Mouse (Mus musculus) embryonic facial prominence, embryonic 15.5 days (tissue): ENCODE data around the gene Smok3c. TPM values are rescaled to one million over a fixed set of nuclear protein-coding genes. Genes with fewer than 3 reads are reported as not detected.
"Not testable (repeated sequence)": the region's sequence is repeated elsewhere in the genome, so short reads cannot be mapped to it uniquely, and the experiment has no call there.

Experiments used
- ATAC-seq: fragments of 200-750 bp; cut with Nextera tagmentation; 2 replicates; pipeline ENCODE4 v1.8.0; 2017; ENCODE audit warnings: low read depth, moderate TSS enrichment; ENCODE audit not compliant: insufficient number of reproducible peaks, low FRiP score, low TSS enrichment
- H3K27ac ChIP-seq: fragments of 300-500 bp; sonication (generic); replicated peaks from 2 replicates; pipeline ENCODE4 v1.5.1; 2015; ENCODE audit warnings: mild to moderate bottlenecking, inconsistent platforms
- H3K27me3 ChIP-seq: fragments of 300-500 bp; sonication (generic); 2 replicates; pipeline ENCODE4 v1.6.1; 2015; ENCODE audit warnings: inconsistent platforms
- H3K36me3 ChIP-seq: fragments of 300-500 bp; sonication (generic); 2 replicates; pipeline ENCODE4 v1.6.1; 2015; ENCODE audit warnings: mild to moderate bottlenecking, inconsistent platforms
- H3K4me1 ChIP-seq: fragments of 300-500 bp; sonication (generic); 2 replicates; pipeline ENCODE4 v1.6.1; 2015; ENCODE audit warnings: inconsistent platforms
- H3K4me2 ChIP-seq: fragments of 300-500 bp; sonication (generic); replicated peaks from 2 replicates; pipeline ENCODE4 v1.6.1; 2015; ENCODE audit warnings: mild to moderate bottlenecking, inconsistent platforms
- H3K4me3 ChIP-seq: fragments of 300-500 bp; sonication (generic); replicated peaks from 2 replicates; pipeline ENCODE4 v1.5.1; 2015; ENCODE audit warnings: mild to moderate bottlenecking, inconsistent platforms
- H3K9ac ChIP-seq: fragments of 300-500 bp; sonication (generic); 2 replicates; pipeline ENCODE4 v1.6.1; 2015; ENCODE audit warnings: inconsistent platforms
- H3K9me3 ChIP-seq: fragments of 300-500 bp; sonication (generic); replicated peaks from 2 replicates; pipeline ENCODE4 v1.6.1; 2016; ENCODE audit warnings: inconsistent platforms
- WGBS: fragments of 180-500 bp; shearing (Covaris S2); methylation state at CpG from one replicate; pipeline ENCODE4 v1.1.7; 2015; 5-methylcytosine and 5-hydroxymethylcytosine counted together
- polyA plus RNA-seq: library from polyadenylated mRNA; unstranded; fragments of >200 nt; fragmentation: Nextera tagmentation; extraction: Ambion mirVana; gene quantifications from 2 replicates; pipeline ENCODE4 v1.2.1, GENCODE M21; 2015

Smok3c gene
- not detected in 2 replicates for polyA plus RNA-seq

DNA sequence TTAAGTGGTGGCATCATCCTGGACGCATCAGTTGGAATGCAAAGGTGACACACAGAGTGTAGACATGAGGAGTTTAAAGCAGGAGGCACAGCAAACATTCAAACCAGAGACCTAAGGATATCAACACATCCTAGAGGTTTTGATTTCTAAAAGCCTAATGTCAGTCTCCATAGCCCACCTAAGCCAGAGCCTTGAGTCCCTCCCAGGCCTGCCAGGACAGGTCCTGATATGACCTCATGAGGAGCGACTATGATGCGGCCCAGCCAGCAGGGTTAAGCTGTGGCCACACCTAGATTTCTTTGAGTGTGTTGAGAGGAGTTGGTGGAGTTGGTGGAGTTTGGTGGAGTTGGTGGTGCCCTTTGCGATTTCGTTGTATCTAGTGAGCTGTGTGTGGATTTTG, at the start of gene Smok3c:
Smok3c (plus strand) TSS at position 301 of the 400 bp plus-strand sequence.
- no CpG with 5 or more reads among the region's 5 CpGs for WGBS
- not testable (repeated sequence) for H3K4me1 ChIP-seq, H3K27me3 ChIP-seq, H3K36me3 ChIP-seq, H3K27ac ChIP-seq, H3K9ac ChIP-seq, ATAC-seq, H3K4me2 ChIP-seq, H3K4me3 ChIP-seq, H3K9me3 ChIP-seq

- Histone ChIP-seq H3K27ac (no peak overlapping the region), H3K4me1 (no peaks in the 10 kb centered on the region), H3K9ac (no peak overlapping the region), H3K9me3 (no peaks in the 10 kb centered on the region), H3K4me2 (no peak overlapping the region), H3K4me3 (no peak overlapping the region), H3K36me3 (no peaks in the 10 kb centered on the region), H3K27me3 (no peaks in the 10 kb centered on the region)
- no peak for ATAC-seq
- 80% methylated on average over 5 of the region's 5 CpGs for WGBS
These were observed 43.6 kb upstream of the Smok3c start for GRCm38 (mm10) chr5:138009437-138009836.

DNA sequence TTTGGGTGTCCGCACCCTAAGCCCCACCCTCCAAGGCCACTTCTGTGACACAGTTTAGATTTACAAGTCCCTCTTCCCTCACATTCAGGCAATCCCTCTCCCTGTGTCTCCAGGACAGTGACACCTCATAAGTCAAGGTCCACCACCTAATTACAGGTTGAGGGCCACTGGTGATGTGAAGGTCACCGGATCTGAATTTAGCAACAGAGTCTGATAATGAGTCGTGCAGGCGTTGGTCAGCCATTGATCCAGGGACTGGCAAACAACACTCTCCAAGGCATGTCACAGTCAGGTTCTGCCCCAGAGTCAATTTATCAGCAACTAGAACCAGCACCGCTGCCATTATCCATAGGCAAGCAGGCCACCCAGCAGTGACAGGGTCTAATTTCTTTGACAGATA, 40.6 kb upstream of the Smok3c start:
- Histone ChIP-seq H3K27ac (no peak overlapping the region), H3K27me3 (no peaks in the 10 kb centered on the region), H3K4me1 (no peaks in the 10 kb centered on the region), H3K36me3 (no peaks in the 10 kb centered on the region), H3K9me3 (no peaks in the 10 kb centered on the region), H3K4me3 (no peak overlapping the region), H3K4me2 (no peak overlapping the region), H3K9ac (no peak overlapping the region)
- ATAC-seq: no peak
- 95% methylated on average over 5 of the region's 5 CpGs for WGBS

DNA sequence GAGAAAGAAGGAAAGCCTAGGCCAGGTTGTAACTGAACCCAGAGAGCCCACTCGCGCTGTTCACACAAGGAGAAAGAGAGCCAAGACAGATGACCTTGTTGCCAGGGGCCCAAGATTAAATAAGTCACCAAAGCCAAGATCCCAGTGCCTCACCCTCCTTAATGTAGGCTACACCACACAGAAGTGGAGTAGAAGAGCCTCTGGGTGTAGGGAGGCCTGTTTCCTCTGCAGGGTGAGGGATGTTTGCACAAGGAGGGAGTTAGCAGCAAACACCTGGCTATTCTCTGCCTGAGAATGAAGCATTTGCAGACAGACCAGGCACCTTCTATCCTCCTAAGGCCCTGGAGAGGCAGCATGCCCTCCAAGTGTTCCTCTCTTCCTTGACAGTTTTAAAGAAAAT, 36.5 kb upstream of the Smok3c start:
- 91% methylated on average over 2 of the region's 2 CpGs for WGBS
- Histone ChIP-seq H3K4me1 (no peaks in the 10 kb centered on the region), H3K36me3 (no peaks in the 10 kb centered on the region), H3K9ac (no peak overlapping the region), H3K27ac (no peak overlapping the region), H3K27me3 (no peaks in the 10 kb centered on the region), H3K9me3 (no peaks in the 10 kb centered on the region), H3K4me2 (no peak overlapping the region), H3K4me3 (no peak overlapping the region)
- no peak for ATAC-seq

- Histone ChIP-seq H3K27ac (no peak overlapping the region), H3K4me2 (no peak overlapping the region), H3K36me3 (no peaks in the 10 kb centered on the region), H3K4me3 (no peak overlapping the region), H3K27me3 (no peaks in the 10 kb centered on the region), H3K4me1 (no peaks in the 10 kb centered on the region), H3K9ac (no peak overlapping the region), H3K9me3 (no peaks in the 10 kb centered on the region)
- ATAC-seq: no peak
These were observed 36.0 kb upstream of the Smok3c start for GRCm38 (mm10) chr5:138016997-138017396.

GRCm38 (mm10) chr5:138019577-138019976, 33.4 kb upstream of the Smok3c start:
- 86% methylated on average over 4 of the region's 4 CpGs for WGBS
- not testable (repeated sequence) for H3K9me3 ChIP-seq

GRCm38 (mm10) chr5:138020961-138021479, 32.0 kb upstream of the Smok3c start, which contains the start of the genes Smok3a and Smok3b:
Smok3a (plus strand) TSS chr5:138021261.
Smok3b (plus strand) TSS chr5:138021429.
- not testable (repeated sequence) for H3K4me1 ChIP-seq, H3K4me2 ChIP-seq, H3K27me3 ChIP-seq, H3K4me3 ChIP-seq, H3K9ac ChIP-seq, ATAC-seq, H3K27ac ChIP-seq, H3K9me3 ChIP-seq, H3K36me3 ChIP-seq
- 79% methylated on average over 4 of the region's 7 CpGs for WGBS

More at GRCm38 (mm10) chr5:138019577-138019976, 33.4 kb upstream of the Smok3c start:
- H3K27ac ChIP-seq, H3K4me3 ChIP-seq, H3K4me1 ChIP-seq, H3K4me2 ChIP-seq, ATAC-seq, H3K36me3 ChIP-seq, H3K27me3 ChIP-seq, H3K9ac ChIP-seq: not testable (repeated sequence)

DNA sequence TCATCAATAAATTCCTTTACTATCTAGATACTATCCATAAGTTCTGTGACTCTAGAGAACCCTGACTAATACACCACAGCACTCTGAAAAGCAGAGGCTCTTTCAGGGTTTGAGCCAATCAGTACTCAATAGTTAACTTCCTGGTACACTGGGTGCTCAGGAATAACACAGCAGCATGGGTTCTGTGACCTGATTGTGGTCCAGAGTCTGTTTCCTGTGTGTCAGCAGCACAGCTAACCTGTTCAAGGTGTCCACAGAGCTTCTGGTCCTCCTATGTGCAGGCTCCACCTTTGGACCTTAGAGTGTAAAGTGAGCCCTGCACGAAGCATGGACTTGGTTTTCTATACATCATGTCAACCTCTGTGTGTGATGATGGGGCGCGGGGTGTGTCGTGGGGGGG, 20.8 kb downstream of the Smok3c start:
- no peak for ATAC-seq

GRCm38 (mm10) chr5:138075684-138076083, 22.7 kb downstream of the Smok3c start:
- Histone ChIP-seq H3K36me3 (no peaks in the 10 kb centered on the region), H3K27ac (no peak overlapping the region), H3K9ac (no peak overlapping the region), H3K4me3 (no peak overlapping the region), H3K27me3 (no peaks in the 10 kb centered on the region), H3K4me2 (no peak overlapping the region), H3K4me1 (no peaks in the 10 kb centered on the region), H3K9me3 (no peaks in the 10 kb centered on the region)
- ATAC-seq: no peak
- 70% methylated on average over 3 of the region's 3 CpGs for WGBS

More for the DNA sequence above, 20.8 kb downstream of the Smok3c start:
- H3K4me3 ChIP-seq: no peak overlapping the region
- no peaks in the 10 kb centered on the region for H3K36me3 ChIP-seq
- H3K4me2 ChIP-seq: no peak overlapping the region
- no peaks in the 10 kb centered on the region for H3K27me3 ChIP-seq
- no peaks in the 10 kb centered on the region for H3K9me3 ChIP-seq
- 90% methylated on average over 4 of the region's 4 CpGs for WGBS
- no peak overlapping the region for H3K9ac ChIP-seq
- no peak overlapping the region for H3K27ac ChIP-seq
- no peaks in the 10 kb centered on the region for H3K4me1 ChIP-seq

DNA sequence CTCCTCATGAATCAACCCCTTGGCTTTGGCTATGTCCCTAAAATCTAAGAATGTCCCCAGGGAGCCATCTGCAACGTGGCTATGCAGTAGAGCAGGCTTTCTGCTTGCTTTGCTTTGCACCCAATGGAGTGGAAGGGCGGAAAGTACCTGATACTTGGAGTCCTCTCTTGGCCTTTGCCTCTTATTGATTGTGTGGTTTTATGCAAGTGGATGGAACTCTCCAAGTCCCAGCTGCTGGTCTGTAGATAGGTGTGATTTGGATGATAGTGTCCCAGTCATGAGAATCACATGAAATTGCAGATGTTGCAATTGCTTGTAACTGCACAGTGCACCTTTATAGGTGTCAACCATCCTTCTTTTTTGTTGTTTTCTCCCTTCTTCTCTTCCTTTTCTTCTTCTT, 23.2 kb downstream of the Smok3c start:
- no peak for ATAC-seq
- no peaks in the 10 kb centered on the region for H3K36me3 ChIP-seq
- H3K4me3 ChIP-seq: no peak overlapping the region
- H3K9me3 ChIP-seq: no peaks in the 10 kb centered on the region
- H3K9ac ChIP-seq: no peak overlapping the region
- 63% methylated on average over 2 of the region's 2 CpGs for WGBS
- H3K4me2 ChIP-seq: no peak overlapping the region
- H3K27me3 ChIP-seq: no peaks in the 10 kb centered on the region
- no peaks in the 10 kb centered on the region for H3K4me1 ChIP-seq
- H3K27ac ChIP-seq: no peak overlapping the region

DNA sequence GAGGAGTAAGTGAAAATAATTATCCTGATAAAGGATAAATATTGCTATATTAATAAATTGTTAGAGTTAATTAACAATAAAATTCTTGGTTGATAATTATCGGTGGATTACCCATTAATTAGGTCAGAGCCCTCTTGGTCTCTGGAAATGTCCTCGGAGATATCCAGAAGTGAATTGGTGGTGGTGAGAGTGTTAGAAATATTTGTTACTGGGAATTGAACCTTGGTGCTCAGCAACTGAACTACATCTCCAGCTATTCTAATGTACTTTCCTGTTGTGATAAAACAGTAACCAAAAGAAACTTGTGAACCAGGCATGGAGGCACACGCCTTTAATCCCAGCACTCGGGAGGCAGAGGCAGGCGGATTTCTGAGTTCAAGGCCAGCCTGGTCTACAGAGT, 27.5 kb downstream of the Smok3c start:
- no peaks in the 10 kb centered on the region for H3K4me1 ChIP-seq
- H3K4me2 ChIP-seq: no peak overlapping the region
- H3K4me3 ChIP-seq: no peak overlapping the region
- H3K9me3 ChIP-seq: no peaks in the 10 kb centered on the region
- ATAC-seq: no peak
- H3K27me3 ChIP-seq: no peaks in the 10 kb centered on the region; the same call in 1 of the 2 replicates
- H3K36me3 ChIP-seq: no peaks in the 10 kb centered on the region
- H3K9ac ChIP-seq: no peak overlapping the region
- H3K27ac ChIP-seq: no peak overlapping the region
- WGBS: 87% methylated on average over 5 of the region's 5 CpGs

GRCm38 (mm10) chr5:138081446-138081845, 28.5 kb downstream of the Smok3c start:
- Histone ChIP-seq H3K27ac (no peak overlapping the region), H3K27me3 (no peaks in the 10 kb centered on the region; the same call in 1 of the 2 replicates), H3K9me3 (no peaks in the 10 kb centered on the region), H3K36me3 (no peaks in the 10 kb centered on the region), H3K9ac (no peak overlapping the region), H3K4me3 (no peak overlapping the region), H3K4me2 (no peak overlapping the region), H3K4me1 (peaks cover under 1% of the 10 kb centered on the region; the same call in 1 of the 2 replicates)
- WGBS: 83% methylated on average over 9 of the region's 9 CpGs
- ATAC-seq: no peak
